Mouse (Mus musculus) cerebellum, adult 9-10 months (tissue): ENCODE results near the gene Secisbp2l.

Experiments used
- DNase-seq: peaks from one replicate; pipeline ENCODE4 v3.0.0; 2022

Gene Secisbp2l

DNA sequence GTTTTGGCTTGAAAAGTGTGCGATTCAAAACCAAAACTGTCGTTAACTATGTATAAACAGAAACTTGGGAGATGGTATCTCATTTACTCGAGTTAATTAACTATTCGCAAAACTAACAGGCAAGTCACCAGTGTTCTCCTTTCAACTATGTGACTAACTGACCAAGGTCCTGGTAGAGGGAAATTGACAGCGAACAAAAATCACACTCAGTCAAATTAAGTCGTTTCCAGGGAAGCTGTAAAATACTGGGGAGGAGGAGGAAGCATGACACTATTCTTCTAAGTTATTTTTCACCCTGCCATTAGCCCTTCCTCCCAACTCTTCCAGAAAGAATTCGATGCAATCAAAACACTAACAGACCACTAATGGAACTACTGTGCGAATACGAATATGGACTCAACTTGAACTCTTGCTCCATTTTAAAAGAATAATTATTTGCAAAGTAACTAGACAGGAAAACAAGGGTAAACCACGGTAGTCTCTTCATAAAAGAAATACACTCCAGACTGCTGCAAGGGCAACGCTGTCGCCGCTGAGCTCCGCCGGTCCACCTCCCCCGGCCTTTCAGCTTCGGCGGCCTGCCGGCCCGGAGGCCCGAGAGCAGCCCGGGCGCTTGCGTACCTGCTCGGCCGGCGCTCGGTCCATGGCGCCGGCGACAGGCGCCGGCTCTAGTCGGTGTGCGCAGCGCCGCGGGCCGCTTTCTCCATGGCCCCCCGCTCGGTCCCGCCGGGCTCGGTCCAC is 522 bp downstream of the Secisbp2l start:
- DNase-seq, result no peak

- DNase-seq, result no peak
These were observed 1.7 kb downstream of the Secisbp2l start for GRCm38 (mm10) chr2:125781006-125781405.

DNA sequence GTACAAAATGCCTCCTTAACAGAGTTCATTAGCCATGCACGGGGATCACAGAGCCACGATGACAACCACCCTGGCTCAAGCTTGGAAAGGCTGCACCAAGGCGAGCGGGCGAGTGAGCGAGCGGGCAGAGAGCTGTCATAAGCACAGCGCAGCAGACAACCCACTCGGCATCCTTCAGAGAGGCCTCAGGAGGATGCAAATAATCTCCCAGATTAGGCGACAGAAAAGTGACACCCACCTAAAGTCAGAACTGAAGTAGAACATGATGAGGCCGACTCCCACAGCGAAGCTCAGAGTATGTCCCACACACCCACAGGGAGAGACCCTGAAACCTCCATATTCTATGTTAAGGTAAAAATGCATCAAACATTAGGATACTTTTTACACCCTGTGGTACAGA is 4.3 kb downstream of the Secisbp2l start:
- no peak for DNase-seq

DNA sequence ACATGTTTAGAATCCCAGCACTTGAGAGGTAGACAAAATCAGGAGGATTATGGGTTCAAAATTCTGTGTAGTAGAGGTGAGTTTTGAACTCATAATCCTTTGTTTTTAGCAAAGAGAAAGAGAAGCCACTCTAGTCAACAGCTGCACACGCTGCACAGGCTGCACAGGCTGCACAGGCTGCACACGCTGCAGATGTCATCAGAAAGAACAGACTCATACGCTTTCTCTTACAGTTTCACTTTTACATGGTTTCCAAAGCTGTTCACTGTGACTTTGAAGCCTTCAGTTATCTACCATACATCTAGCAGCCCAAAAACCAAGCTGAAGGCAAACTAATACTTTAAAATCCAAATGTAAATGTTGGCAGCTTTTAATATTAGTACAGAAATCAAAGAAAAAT is 5.7 kb downstream of the Secisbp2l start:
- no peak for DNase-seq

- no peak for DNase-seq
These were observed 7.0 kb downstream of the Secisbp2l start for GRCm38 (mm10) chr2:125775661-125776060.

GRCm38 (mm10) chr2:125774846-125775245 is 7.8 kb downstream of the Secisbp2l start:
- DNase-seq, result no peak

- DNase-seq, result no peak
These were observed 17.6 kb downstream of the Secisbp2l start for GRCm38 (mm10) chr2:125765029-125765428.

GRCm38 (mm10) chr2:125764531-125764930 is 18.1 kb downstream of the Secisbp2l start:
- DNase-seq, result no peak

DNA sequence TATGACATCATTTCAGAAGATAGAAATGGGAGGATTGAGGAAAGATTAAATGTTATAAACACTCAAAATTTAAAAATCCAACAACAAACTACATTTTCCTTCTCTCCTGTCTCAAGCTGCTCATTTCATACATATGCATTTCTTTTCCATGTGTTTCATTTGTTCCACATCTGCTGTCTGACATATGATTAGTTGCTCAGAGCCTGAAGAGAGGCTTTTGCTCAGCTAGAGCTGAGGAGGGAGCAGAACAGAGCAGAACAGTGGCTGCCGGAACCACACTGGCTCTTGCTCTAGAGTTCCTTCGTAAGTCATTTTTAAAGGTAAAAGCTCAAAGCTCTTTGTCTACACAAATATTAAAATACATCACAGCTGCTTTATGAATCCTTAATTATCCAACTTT is 33.3 kb downstream of the Secisbp2l start:
- DNase-seq, result no peak

DNA sequence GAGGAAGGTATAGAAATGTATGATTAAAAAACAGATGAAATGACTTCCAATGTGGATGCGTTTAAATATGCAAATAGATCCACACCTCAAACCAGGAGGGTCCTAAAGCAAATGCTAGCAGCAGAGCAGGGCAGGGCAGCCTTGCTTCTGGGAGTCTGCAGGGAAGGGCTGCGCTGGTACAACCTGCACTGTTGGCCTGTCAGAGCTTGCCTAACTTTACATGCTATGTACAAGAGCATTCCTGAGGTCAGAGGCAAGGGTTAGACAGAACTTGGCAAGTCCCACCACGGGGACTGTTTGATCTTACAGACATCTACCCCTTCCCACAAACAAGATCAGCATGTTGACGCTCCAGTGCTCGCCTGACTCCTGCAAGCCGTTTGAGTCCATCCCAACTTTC is 43.3 kb downstream of the Secisbp2l start:
- DNase-seq, result no peak

DNA sequence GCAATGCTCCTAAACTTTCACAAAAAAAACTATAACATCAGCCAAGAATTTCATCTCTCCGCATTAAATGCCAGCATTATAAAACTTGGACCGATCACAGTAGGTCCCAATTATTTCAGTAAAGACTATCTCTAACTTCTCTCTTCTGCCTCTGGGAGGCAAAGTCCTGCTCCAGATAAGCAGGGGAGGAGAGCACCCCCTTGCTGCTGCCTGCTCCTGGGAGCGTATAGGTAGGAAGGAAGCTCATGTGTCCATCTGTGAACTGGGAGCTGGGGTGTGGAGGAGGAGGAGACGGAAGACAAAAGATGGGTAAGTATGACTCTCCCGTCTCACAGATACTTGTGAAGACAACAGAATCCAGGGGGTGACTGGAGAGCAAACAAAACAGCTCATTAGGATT is 44.0 kb downstream of the Secisbp2l start:
- DNase-seq, result no peak

GRCm38 (mm10) chr2:125736025-125736343 is 46.7 kb downstream of the Secisbp2l start:
- DNase-seq, result no peak

DNA sequence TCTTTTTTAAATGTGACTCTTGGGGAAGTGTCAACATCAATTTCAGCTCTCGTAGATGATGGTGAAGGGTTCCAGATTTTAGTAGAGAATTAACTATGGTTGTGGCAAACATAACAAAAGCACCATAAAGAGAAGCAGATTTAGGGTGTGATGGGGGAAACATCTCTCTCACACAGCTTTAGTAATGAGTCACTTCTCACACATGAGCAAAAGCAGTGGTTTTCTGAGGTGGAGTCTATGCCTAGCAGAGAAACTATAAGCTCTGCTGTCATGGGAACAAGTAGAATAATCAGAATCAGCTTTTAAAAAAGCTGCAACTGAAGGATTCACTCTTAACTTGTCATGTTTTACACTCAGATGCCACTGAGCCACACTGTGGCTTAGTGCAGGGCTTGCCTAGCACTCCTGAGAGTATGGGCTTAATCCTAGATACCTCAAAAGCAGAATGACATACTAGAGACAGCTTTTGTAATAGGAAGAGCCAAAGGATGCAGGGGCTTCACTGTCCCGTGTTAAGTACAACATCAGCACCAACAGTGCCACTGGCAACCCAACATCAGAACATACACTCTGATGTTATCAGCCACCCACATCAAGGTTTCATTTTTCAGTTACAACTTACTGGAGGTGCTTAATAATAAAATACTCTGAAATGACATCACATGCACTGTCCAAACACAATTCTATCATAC is 47.2 kb downstream of the Secisbp2l start:
- no peak for DNase-seq

DNA sequence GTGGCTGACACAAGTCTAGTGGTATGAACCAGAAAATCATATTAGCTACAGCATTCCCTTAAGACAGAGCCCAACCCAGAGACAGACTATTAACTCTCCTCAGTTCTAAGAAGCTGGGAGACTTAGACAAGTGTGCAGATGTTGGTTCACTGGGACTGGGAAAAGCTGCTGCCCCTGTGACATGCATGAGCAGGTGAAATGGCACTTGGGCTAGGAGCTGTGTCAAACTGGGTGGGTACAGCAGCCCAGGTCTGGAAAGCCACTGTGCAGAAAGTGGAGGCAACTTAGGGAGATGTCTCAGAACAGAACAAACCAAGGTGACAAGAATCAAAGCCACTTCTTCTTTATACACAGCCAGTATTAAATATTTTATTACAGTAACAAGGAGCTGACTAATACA is 47.9 kb downstream of the Secisbp2l start:
- no peak for DNase-seq

- DNase-seq, result peak; percentile 97
These were observed 50.7 kb downstream of the Secisbp2l start for GRCm38 (mm10) chr2:125731763-125732560.

DNA sequence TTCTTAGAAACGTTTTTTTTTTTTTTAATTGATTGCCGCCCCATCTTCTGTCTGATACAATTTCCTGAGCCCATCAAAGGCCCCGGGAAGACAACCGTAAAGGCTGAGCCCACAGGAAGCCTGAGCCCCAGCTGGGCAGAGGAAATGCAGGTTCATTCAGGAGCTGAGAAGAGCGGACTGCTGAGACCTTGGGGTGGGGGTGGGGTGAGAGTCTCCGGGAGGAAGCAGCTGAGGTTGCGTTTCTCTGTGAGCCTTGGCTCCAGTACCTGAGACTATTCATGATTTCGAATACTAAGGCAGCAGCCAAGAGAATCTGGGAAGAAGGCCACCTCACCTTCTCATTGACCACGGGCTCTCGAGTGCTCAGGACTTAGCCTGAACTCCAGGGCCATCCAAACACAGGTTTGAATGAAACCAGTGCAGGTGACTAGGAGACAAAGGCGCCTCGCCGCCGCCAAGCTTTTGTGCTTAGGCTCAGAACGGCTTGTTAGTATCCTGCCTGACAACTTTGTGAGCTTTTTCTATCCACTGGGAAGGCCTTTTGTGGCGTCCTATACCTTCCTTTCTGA is 58.0 kb downstream of the Secisbp2l start:
- peak; percentile 27 for DNase-seq

- no peak for DNase-seq
These were observed 58.6 kb downstream of the Secisbp2l start, which contains the start of gene Shc4 for GRCm38 (mm10) chr2:125724086-125724430. Gene Shc4, minus strand, starts transcription at chr2:125724148.

DNA sequence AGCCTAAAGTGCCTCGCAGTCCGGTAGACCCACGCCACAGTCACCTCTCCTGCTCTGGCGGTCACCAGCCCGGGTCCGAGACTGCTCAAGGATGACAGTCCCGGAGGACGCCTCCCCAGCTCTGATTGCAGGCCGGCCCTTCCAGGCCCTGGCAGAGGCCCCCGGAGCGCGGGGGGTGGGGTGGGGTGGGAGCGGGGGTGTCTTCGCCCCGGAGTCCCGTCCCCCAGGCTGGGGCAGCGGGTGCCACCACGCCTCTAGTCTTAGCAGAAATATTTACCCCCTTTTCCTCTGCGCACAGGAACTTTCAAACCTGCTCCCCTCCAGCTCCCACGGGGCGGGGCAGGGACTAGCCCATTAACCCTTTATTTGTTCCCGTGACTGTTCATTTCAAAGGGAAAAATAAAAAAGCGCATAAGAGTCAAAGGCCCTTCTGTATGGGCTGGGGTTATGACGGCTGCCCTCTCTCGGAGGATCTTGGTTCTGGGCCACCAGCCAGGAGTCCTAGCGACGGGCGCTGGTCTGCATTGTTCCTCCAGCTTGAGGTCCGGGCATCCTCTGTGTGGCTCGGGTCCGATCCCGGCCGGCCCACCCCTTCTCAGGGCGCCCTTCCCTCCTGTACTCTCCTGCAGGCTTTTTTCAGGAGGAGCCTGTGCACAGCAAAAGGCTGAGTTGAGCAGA is 59.1 kb downstream of the Secisbp2l start:
- peak; percentile 64 for DNase-seq

DNA sequence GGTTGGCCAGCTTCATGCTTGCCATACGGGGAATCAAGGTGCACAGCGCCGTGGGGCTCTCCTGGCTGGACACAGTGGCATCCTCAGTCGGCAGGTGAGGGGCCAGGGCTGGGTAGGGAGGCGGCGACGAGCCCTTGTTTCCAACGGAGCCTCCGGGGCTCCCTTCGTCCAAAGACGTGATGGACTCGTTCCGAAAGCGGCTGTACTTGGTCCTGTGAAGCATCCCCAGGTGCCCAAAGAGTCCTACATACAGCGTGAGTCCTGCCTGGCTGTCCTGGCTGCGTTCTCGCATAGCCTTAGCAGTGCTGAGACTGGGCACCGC is 59.6 kb downstream of the Secisbp2l start:
- DNase-seq, result peak; percentile 25

DNA sequence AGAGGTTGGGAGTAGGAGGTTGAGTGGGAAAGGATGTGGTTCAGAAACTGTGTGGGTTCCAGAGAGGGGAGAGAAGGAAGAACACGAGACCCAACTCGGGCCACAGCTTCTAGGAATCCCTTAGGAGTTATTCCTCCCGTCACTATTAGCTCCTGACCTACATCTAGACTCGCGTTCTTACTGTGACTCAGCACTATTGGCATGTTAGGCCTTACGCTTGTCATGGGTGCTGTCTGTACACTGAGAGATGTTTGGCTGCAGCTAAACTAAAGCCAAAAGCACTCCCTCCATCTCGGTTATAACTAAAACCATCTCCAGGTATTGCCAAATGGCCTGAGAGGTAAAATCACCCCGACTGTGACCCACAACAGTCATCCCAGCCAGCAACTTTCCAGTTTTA is 66.1 kb downstream of the Secisbp2l start:
- DNase-seq, result no peak

- DNase-seq, result no peak
These were observed 76.2 kb downstream of the Secisbp2l start for GRCm38 (mm10) chr2:125706510-125706921.

DNA sequence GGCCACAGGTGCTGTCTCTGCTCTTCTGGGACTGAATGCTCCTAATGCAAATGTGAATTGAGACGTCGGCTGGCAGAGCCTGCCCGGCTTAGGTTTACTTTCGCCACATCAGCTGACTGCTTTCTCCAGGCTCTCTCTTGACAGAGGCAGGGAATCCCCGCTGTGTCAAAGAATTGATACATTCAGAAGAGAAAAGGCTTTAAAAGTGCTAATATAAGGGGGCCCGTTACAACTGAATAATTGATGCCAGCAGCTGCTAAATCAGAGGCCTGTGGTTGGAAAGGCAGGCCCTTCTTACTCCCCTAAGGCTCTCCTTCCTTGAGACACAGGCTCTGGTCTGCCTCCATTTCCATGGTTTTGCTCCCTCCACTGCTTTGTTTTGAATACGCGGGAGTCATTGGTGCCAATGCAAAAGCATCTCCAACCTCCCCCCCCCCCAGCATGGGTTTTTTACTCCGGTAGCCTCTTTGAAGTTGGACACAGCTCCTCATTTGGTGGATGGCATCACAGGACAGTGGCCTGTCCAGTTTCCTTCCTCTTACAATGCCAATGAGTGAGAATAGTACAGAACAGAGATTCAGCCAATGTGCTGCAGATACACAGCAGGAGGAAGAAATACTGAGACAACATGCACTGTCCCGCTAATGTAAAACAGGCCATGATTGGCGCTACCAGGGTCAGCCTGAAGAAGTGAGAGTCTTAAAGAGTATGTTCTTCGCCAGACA is 77.6 kb downstream of the Secisbp2l start:
- DNase-seq, result no peak
